Comparison of ENCODE assay signal across 8 mouse cellular contexts in the genomic region with DNA sequence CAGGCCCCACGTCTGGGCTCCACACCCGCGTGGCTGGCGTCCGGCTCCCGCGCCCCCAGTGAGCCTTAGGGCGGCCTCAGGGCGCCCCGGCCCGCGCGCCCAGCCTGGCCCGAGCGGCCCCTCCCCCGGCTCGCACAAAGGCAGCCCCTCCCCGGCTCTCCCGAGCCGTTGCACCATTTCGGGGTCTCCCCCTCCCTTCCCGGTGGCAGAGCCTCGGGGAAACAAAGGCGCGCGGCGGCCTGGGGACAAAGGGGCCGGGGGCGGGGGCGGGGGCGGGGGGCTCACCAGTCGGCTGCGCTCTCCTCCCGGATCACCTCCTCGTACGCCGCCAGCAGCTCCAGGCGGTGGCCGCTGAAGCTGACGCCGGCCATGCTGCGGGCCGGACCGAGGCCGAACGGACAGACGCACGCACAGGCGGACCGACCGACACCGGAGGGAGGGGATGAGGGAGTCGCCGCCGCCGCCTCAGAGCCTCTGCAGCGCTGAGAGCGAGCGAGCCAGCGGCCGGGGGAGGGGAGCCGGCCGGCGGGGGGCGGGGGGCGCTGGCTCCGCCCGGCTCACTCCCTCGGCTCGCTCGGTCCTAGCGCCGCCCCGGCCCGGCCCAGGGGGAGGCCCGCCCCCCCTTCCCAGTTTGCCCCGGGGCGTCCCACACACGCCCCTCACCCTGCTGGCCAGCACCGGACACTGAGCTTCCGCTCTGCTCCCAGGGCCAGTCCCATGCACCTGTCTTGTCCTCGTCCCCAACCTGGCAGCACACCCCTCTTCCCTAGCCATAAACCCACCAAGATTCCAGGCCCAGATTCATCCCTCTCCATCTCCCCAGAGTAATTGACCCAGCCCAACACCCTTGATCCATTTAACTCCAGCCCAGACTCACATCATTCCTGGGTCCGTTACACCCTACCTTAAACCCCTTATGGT. TPM values are rescaled to one million over a fixed set of nuclear protein-coding genes. Genes with fewer than 3 reads are reported as not detected.
DNase-seq lines count a peak whose midpoint lies in the region; ATAC-seq and TF ChIP-seq lines count a peak whose summit lies in the region.

Gene Dbn1, minus strand, starts transcription at position 534 of the 921 bp plus-strand sequence.

- H3K36me3 ChIP-seq in forebrain, embryonic 16.5 days (ENCODE audit: control insufficient read depth, insufficient read depth) = no peaks in the 10 kb centered on the region
- no peaks in the 10 kb centered on the region for H3K36me3 ChIP-seq in intestine, embryonic 16.5 days (ENCODE audit: control insufficient read depth, insufficient read depth, low read length)
- H3K36me3 ChIP-seq in liver, embryonic 12.5 days = no peaks in the 10 kb centered on the region
- H3K36me3 ChIP-seq in neural tube, embryonic 13.5 days = peaks cover 3% of the 10 kb centered on the region

- H3K4me3 ChIP-seq in left cerebral cortex, adult 2 months = peak within 1 kb of the TSS; percentile 92
- H3K4me3 ChIP-seq in forebrain, embryonic 16.5 days (replicated peaks; ENCODE audit: low read length) = peak within 1 kb of the TSS; percentile 67
- peak within 1 kb of the TSS; percentile 84 for H3K4me3 ChIP-seq in intestine, embryonic 16.5 days (ENCODE audit: low read length)
- H3K4me3 ChIP-seq in liver, embryonic 12.5 days = peak within 1 kb of the TSS; percentile 62
- H3K4me3 ChIP-seq in neural tube, embryonic 13.5 days = peak within 1 kb of the TSS; percentile 99

- peak; percentile 84 for ATAC-seq in forebrain, embryonic 16.5 days
- peak; percentile 86 for ATAC-seq in intestine, embryonic 16.5 days
- ATAC-seq in liver, embryonic 12.5 days = peak; percentile 53
- peak; percentile 85 for ATAC-seq in neural tube, embryonic 13.5 days (ENCODE audit: low read depth)

- peak in 1 of 2 experiments; percentile 61 for DNase-seq in left cerebral cortex, adult 2 months (ENCODE audit: extremely low spot score in 1 of 2, low spot score in 2 of 2)
- no peak for DNase-seq in left cerebral cortex, adult 9 months (ENCODE audit: low spot score in 2 of 2)
- peak; percentile 69 for DNase-seq in adrenal gland, postnatal 14 days
- DNase-seq in cerebellum, adult 11 months = no peak

- peak within 1 kb of the TSS; percentile 98 for H3K9ac ChIP-seq in forebrain, embryonic 16.5 days (replicated peaks; ENCODE audit: low read depth, low read length)
- H3K9ac ChIP-seq in intestine, embryonic 16.5 days (ENCODE audit: low read depth, low read length) = peak within 1 kb of the TSS; percentile 92
- peak within 1 kb of the TSS; percentile 63 for H3K9ac ChIP-seq in liver, embryonic 12.5 days
- H3K9ac ChIP-seq in neural tube, embryonic 13.5 days = peak within 1 kb of the TSS; percentile 100

- H3K4me1 ChIP-seq in forebrain, embryonic 16.5 days (replicated peaks; ENCODE audit: control insufficient read depth, insufficient read depth, low read length) = peaks cover 42% of the 10 kb centered on the region
- peaks cover 31% of the 10 kb centered on the region for H3K4me1 ChIP-seq in intestine, embryonic 16.5 days (ENCODE audit: control insufficient read depth, insufficient read depth, low read length)
- peaks cover 28% of the 10 kb centered on the region for H3K4me1 ChIP-seq in liver, embryonic 12.5 days
- H3K4me1 ChIP-seq in neural tube, embryonic 13.5 days (replicated peaks) = peaks cover 49% of the 10 kb centered on the region

- no peaks in the 10 kb centered on the region for H3K9me3 ChIP-seq in forebrain, embryonic 16.5 days (ENCODE audit: control insufficient read depth, low read length)
- no peaks in the 10 kb centered on the region for H3K9me3 ChIP-seq in intestine, embryonic 16.5 days (ENCODE audit: control insufficient read depth, low read length)
- no peaks in the 10 kb centered on the region for H3K9me3 ChIP-seq in liver, embryonic 12.5 days (replicated peaks)
- H3K9me3 ChIP-seq in neural tube, embryonic 13.5 days = no peaks in the 10 kb centered on the region

- intact Hi-C loops in left cerebral cortex, adult 2 months (cut with DNase I) = loop anchor here (2.0 kb wide), 1 partner anchor 25 kb away; the partner anchor contains the start of gene Pdlim7

- H3K27me3 ChIP-seq in forebrain, embryonic 16.5 days (replicated peaks; ENCODE audit: control insufficient read depth, insufficient read depth, low read length) = no peaks in the 10 kb centered on the region
- no peaks in the 10 kb centered on the region for H3K27me3 ChIP-seq in intestine, embryonic 16.5 days (replicated peaks; ENCODE audit: control insufficient read depth, insufficient read depth, low read length)
- H3K27me3 ChIP-seq in liver, embryonic 12.5 days (replicated peaks) = peaks cover 94% of the 10 kb centered on the region
- no peaks in the 10 kb centered on the region for H3K27me3 ChIP-seq in neural tube, embryonic 13.5 days

- peak within 1 kb of the TSS; percentile 89 for H3K4me2 ChIP-seq in forebrain, embryonic 16.5 days (ENCODE audit: low read length)
- peak within 1 kb of the TSS; percentile 96 for H3K4me2 ChIP-seq in intestine, embryonic 16.5 days (ENCODE audit: low read depth, low read length)
- peak within 1 kb of the TSS; percentile 72 for H3K4me2 ChIP-seq in liver, embryonic 12.5 days
- H3K4me2 ChIP-seq in neural tube, embryonic 13.5 days = peak within 1 kb of the TSS; percentile 100

- under 1% methylated on average over 44 of the region's 83 CpGs for WGBS in forebrain, embryonic 16.5 days
- 3% methylated on average over 53 of the region's 83 CpGs for WGBS in intestine, embryonic 16.5 days
- 3% methylated on average over 54 of the region's 83 CpGs for WGBS in liver, embryonic 12.5 days (ENCODE audit: insufficient replicate concordance)
- under 1% methylated on average over 80 of the region's 83 CpGs for WGBS in neural tube, embryonic 13.5 days

- TF ChIP-seq CTCF in left cerebral cortex, adult 2 months (IDR thresholded peaks at IDR 0.05) = no peak

- peak within 1 kb of the TSS; percentile 98 for H3K27ac ChIP-seq in left cerebral cortex, adult 2 months
- H3K27ac ChIP-seq in forebrain, embryonic 16.5 days (ENCODE audit: low read length) = peak within 1 kb of the TSS; percentile 97
- peak within 1 kb of the TSS; percentile 83 for H3K27ac ChIP-seq in intestine, embryonic 16.5 days (ENCODE audit: low read length)
- peak within 1 kb of the TSS; percentile 54 for H3K27ac ChIP-seq in liver, embryonic 12.5 days
- peak within 1 kb of the TSS; percentile 99 for H3K27ac ChIP-seq in neural tube, embryonic 13.5 days (replicated peaks)

RNA-seq across cellular contexts. Expression of gene Dbn1, which starts in this region (rescaled TPM):
- 100 to 1,000 TPM; 303 to 325 TPM for total RNA-seq in left cerebral cortex, adult 2 months (2021)
- total RNA-seq in adrenal gland, postnatal 14 days (2021) = 24.0 and 24.9 TPM in 2 replicates
- 792 and 816 TPM in 2 replicates for polyA plus RNA-seq in forebrain, embryonic 16.5 days (2015; fragmentation: Nextera tagmentation; extraction: Ambion mirVana)
- polyA plus RNA-seq in intestine, embryonic 16.5 days (2015; fragmentation: Nextera tagmentation; extraction: Ambion mirVana) = 88.4 and 91.2 TPM in 2 replicates
- 24.2 and 27.0 TPM in 2 replicates for polyA plus RNA-seq in liver, embryonic 12.5 days (2016; fragmentation: Nextera tagmentation; extraction: Ambion mirVana)
- polyA plus RNA-seq in neural tube, embryonic 13.5 days (2015; fragmentation: Nextera tagmentation; extraction: Ambion mirVana) = 574 and 615 TPM in 2 replicates

Comparison
In these comparisons a context has a peak if more than half of its experiments do, and no peak if none do; other contexts are left out.
1. RNA of gene Dbn1 (total RNA-seq): 303 to 325 TPM in left cerebral cortex, adult 2 months; 24.0 to 24.9 TPM in adrenal gland, postnatal 14 days; every median in the first group is over 10 times any median in the second.
2. Peak in every context shown above with its lines, with median percentiles within 50 percentile points of each other: H3K27ac ChIP-seq, H3K4me3 ChIP-seq, ATAC-seq, H3K4me2 ChIP-seq and H3K9ac ChIP-seq.